Mouse (Mus musculus) liver, embryonic 14.5 days (tissue): ENCODE data around the gene Ficd.

Experiments
- CTCF ChIP-seq: IDR thresholded peaks from 2 replicates; pipeline ENCODE4 v1.5.1; 2016; ENCODE audit warnings: antibody characterized with exemption, low read depth, control low read depth
- EP300 ChIP-seq: IDR thresholded peaks from 2 replicates; pipeline ENCODE4 v1.6.1; 2016; ENCODE audit warnings: antibody characterized with exemption, low read depth

DNA sequence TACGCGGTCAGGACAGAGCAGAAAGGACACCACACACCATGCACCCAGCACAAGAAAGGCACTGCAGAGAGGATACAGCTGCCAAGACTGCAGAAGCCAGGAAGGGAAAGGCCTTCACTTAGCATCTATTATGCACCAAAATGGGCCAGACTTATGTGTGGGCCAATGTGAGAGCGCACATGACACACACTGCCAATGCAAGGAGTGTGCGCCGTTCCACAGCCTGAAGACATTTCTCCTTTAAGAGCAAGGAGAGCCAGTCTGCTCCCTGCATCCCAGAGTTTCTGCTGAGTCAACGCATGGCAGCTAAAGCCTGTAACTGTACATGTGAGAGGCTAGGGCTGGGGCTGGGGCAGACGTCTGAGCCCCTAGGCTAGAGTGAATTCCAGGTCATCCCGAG is 33.2 kb downstream of the Ficd start:
- TF ChIP-seq CTCF = no peak
- TF ChIP-seq EP300 = no peak
